Comparison of ENCODE assay signal across 10 mouse cellular contexts in genomic region chr5:52775237-52775636, GRCm38 (mm10). TPM values are rescaled to one million over a fixed set of nuclear protein-coding genes. Genes with fewer than 3 reads are reported as not detected.
DNase-seq lines count a peak whose midpoint lies in the region; ATAC-seq and TF ChIP-seq lines count a peak whose summit lies in the region.
"Had no signal": no experiment of that assay in that cellular context is flagged by ENCODE, and none has a peak within 500 bp of the region (broad histone marks: within the 10 kb centered on the region; RNA-seq: fewer than 3 reads in every experiment).

Gene Zcchc4 (plus strand): TSS chr5:52775409.

- WGBS in forebrain, embryonic 10.5 days, result 86% methylated on average over 8 of the region's 8 CpGs
- WGBS in forebrain, postnatal 0 days, result 63% methylated on average over 8 of the region's 8 CpGs
- 70% methylated on average over 8 of the region's 8 CpGs for WGBS in limb, embryonic 13.5 days

- H3K4me3 ChIP-seq in forebrain, embryonic 10.5 days, result no peak within 1 kb of the TSS
- H3K4me3 ChIP-seq in forebrain, postnatal 0 days (ENCODE audit: low read depth, low read length), result no peak within 1 kb of the TSS
- H3K4me3 ChIP-seq in limb, embryonic 13.5 days, result no peak within 1 kb of the TSS

- no peaks in the 10 kb centered on the region for H3K27me3 ChIP-seq in forebrain, embryonic 10.5 days (ENCODE audit: poor library complexity, severe bottlenecking)
- no peaks in the 10 kb centered on the region for H3K27me3 ChIP-seq in forebrain, postnatal 0 days (ENCODE audit: insufficient read depth, low read length)
- H3K27me3 ChIP-seq in limb, embryonic 13.5 days, result no peaks in the 10 kb centered on the region

- H3K4me1 ChIP-seq in forebrain, embryonic 10.5 days, result no peaks in the 10 kb centered on the region
- no peaks in the 10 kb centered on the region for H3K4me1 ChIP-seq in forebrain, postnatal 0 days (ENCODE audit: insufficient read depth)
- H3K4me1 ChIP-seq in limb, embryonic 13.5 days, result no peaks in the 10 kb centered on the region

- no peak within 1 kb of the TSS for H3K4me2 ChIP-seq in forebrain, postnatal 0 days (ENCODE audit: low read depth)
- no peak within 1 kb of the TSS for H3K4me2 ChIP-seq in limb, embryonic 13.5 days (replicated peaks)

- ATAC-seq in forebrain, postnatal 0 days, result no peak
- no peak for ATAC-seq in limb, embryonic 13.5 days (ENCODE audit: low FRiP score, low read depth)

- peaks cover 3% of the 10 kb centered on the region for H3K36me3 ChIP-seq in forebrain, embryonic 10.5 days (replicated peaks)
- H3K36me3 ChIP-seq in forebrain, postnatal 0 days (ENCODE audit: insufficient read depth), result no peaks in the 10 kb centered on the region
- peaks cover 4% of the 10 kb centered on the region; the same call in 1 of the 2 replicates for H3K36me3 ChIP-seq in limb, embryonic 13.5 days

- no peak within 1 kb of the TSS for H3K27ac ChIP-seq in forebrain, embryonic 10.5 days
- H3K27ac ChIP-seq in forebrain, postnatal 0 days (ENCODE audit: low read depth, low read length), result no peak within 1 kb of the TSS
- no peak within 1 kb of the TSS for H3K27ac ChIP-seq in limb, embryonic 13.5 days

- H3K9ac ChIP-seq in forebrain, postnatal 0 days, result no peak within 1 kb of the TSS
- no peak within 1 kb of the TSS for H3K9ac ChIP-seq in limb, embryonic 13.5 days

- no peaks in the 10 kb centered on the region for H3K9me3 ChIP-seq in forebrain, embryonic 10.5 days
- no peaks in the 10 kb centered on the region for H3K9me3 ChIP-seq in forebrain, postnatal 0 days (ENCODE audit: low read length)
- no peaks in the 10 kb centered on the region for H3K9me3 ChIP-seq in limb, embryonic 13.5 days

- DNase-seq in forebrain, embryonic 10.5 days (ENCODE audit: extremely low spot score, low spot score), result no peak
- DNase-seq in forebrain, postnatal 0 days, result no peak
- DNase-seq in thymus, postnatal 0 days (ENCODE audit: low spot score), result no peak
- DNase-seq in thymus, postnatal 4 days, result no peak
- no peak for DNase-seq in ovary, postnatal 10 days (ENCODE audit: low spot score)
- no peak for DNase-seq in lung, postnatal 25 days (ENCODE audit: low spot score)
- no peak for DNase-seq in yolk sac, embryonic 10.5 days (ENCODE audit: low spot score)
- DNase-seq: heart, postnatal 14 days; thymus, adult 18-20 months had no signal

- no peak for TF ChIP-seq CTCF in forebrain, postnatal 0 days (IDR thresholded peaks at IDR 0.05; ENCODE audit: low read depth)

RNA-seq across cellular contexts. Expression of gene Zcchc4, which starts in this region (rescaled TPM):
- 21.5 and 22.1 TPM in 2 replicates for polyA plus RNA-seq in forebrain, embryonic 10.5 days (2016; fragmentation: Nextera tagmentation; extraction: Ambion mirVana)
- 10.6 and 11.0 TPM in 2 replicates for total RNA-seq in forebrain, postnatal 0 days (2014; rRNA removed)
- polyA plus RNA-seq in forebrain, postnatal 0 days (2015; fragmentation: Nextera tagmentation; extraction: Ambion mirVana), result 3.9 and 6.8 TPM in 2 replicates
- polyA plus RNA-seq in thymus, postnatal 0 days (2015; fragmentation: Nextera tagmentation; extraction: Ambion mirVana), result 8.3 and 11.5 TPM in 2 replicates
- 21.6 and 22.0 TPM in 2 replicates for polyA plus RNA-seq in limb, embryonic 13.5 days (2015; fragmentation: Nextera tagmentation; extraction: Ambion mirVana)
